Mouse (Mus musculus) yolk sac, embryonic 10.5 days (tissue): ENCODE results near the gene Gjc2.

Experiments
- DNase-seq: peaks from one replicate; pipeline ENCODE4 v3.0.0-alpha.2; 2017; ENCODE audit warnings: low spot score

Gene Gjc2

GRCm38 (mm10) chr11:59208153-59208831 is 25.3 kb upstream of the Gjc2 start, which contains the start of gene 2310033P09Rik:
Gene 2310033P09Rik (plus strand): TSS chr11:59208321.
- DNase-seq: peak; percentile 93

- peak; percentile 93 for DNase-seq
Observed at GRCm38 (mm10) chr11:59202081-59202995, 19.3 kb upstream of the Gjc2 start, which contains the start of gene Mrpl55. Gene Mrpl55 (plus strand): TSS chr11:59202486.

GRCm38 (mm10) chr11:59201216-59202002 is 18.4 kb upstream of the Gjc2 start:
- DNase-seq: no peak

- DNase-seq: no peak
Observed at GRCm38 (mm10) chr11:59196230-59196629, 13.2 kb upstream of the Gjc2 start.

GRCm38 (mm10) chr11:59192059-59192386 is 9.0 kb upstream of the Gjc2 start, which contains the start of gene Guk1:
Gene Guk1 (minus strand): TSS chr11:59192212.
- no peak for DNase-seq

- DNase-seq: peak; percentile 96
Observed at GRCm38 (mm10) chr11:59191231-59192058, 8.4 kb upstream of the Gjc2 start.

- DNase-seq: no peak
Observed at GRCm38 (mm10) chr11:59187706-59188105, 4.7 kb upstream of the Gjc2 start.

- no peak for DNase-seq
Observed at GRCm38 (mm10) chr11:59185490-59185889, 2.5 kb upstream of the Gjc2 start.

- no peak for DNase-seq
Observed at GRCm38 (mm10) chr11:59183821-59184220, 808 bp upstream of the Gjc2 start.

GRCm38 (mm10) chr11:59176921-59177320 is 6.1 kb downstream of the Gjc2 start:
- DNase-seq: no peak

- no peak for DNase-seq
Observed at GRCm38 (mm10) chr11:59176475-59176874, 6.5 kb downstream of the Gjc2 start.

- DNase-seq: no peak
Observed at GRCm38 (mm10) chr11:59174189-59174838, 8.7 kb downstream of the Gjc2 start.

- DNase-seq: no peak
Observed at GRCm38 (mm10) chr11:59170549-59170948, 12.5 kb downstream of the Gjc2 start.

- no peak for DNase-seq
Observed at GRCm38 (mm10) chr11:59169807-59170206, 13.2 kb downstream of the Gjc2 start.

GRCm38 (mm10) chr11:59165616-59166241 is 17.3 kb downstream of the Gjc2 start:
- DNase-seq: no peak

GRCm38 (mm10) chr11:59164384-59164783 is 18.6 kb downstream of the Gjc2 start:
- DNase-seq: peak; percentile 16

GRCm38 (mm10) chr11:59163255-59164236 is 19.5 kb downstream of the Gjc2 start, which contains the start of gene Iba57:
Gene Iba57 (minus strand): TSS chr11:59163739.
- DNase-seq: peak; percentile 98

- no peak for DNase-seq
Observed at GRCm38 (mm10) chr11:59162443-59163254, 20.4 kb downstream of the Gjc2 start.
